Mouse (Mus musculus) adrenal gland, adult 2 months (tissue): ENCODE results near the gene Hc. TPM values are rescaled to one million over a fixed set of nuclear protein-coding genes. Genes with fewer than 3 reads are reported as not detected.
A peak's percentile ranks its signal among the peaks of the same experiment; 100 is the strongest.

ENCODE experiments used
- DNase-seq: peaks from one replicate; pipeline ENCODE4 v3.0.0; 2021
- polyA plus RNA-seq: library from polyadenylated mRNA; depleted of rRNA; stranded (reverse); fragments of >200 nt; gene quantifications from 2 replicates; pipeline ENCODE4 v1.2.3, GENCODE M21; 2012
- total RNA-seq, 2 experiments: library from RNA; stranded (reverse); gene quantifications; 2 replicates each; pipeline ENCODE4 v1.2.3; 2021

Hc gene
- total and polyA plus RNA-seq, 3 experiments, result 0.03 to 1.0 TPM; not detected in 1

- no peak for DNase-seq
These were observed 4.0 kb downstream of the Hc start for GRCm38 (mm10) chr2:35057243-35057642.

- peak; percentile 6 for DNase-seq
These were observed 12.4 kb downstream of the Hc start for GRCm38 (mm10) chr2:35048851-35049250.

GRCm38 (mm10) chr2:35044956-35045355, 16.3 kb downstream of the Hc start:
- DNase-seq, result peak; percentile 16

- DNase-seq, result no peak
These were observed 22.5 kb downstream of the Hc start for GRCm38 (mm10) chr2:35038580-35039375.

GRCm38 (mm10) chr2:35024646-35025154, 36.5 kb downstream of the Hc start:
- no peak for DNase-seq

- DNase-seq, result no peak
These were observed 39.4 kb downstream of the Hc start for GRCm38 (mm10) chr2:35021806-35022205.

GRCm38 (mm10) chr2:35015861-35016260, 45.4 kb downstream of the Hc start:
- DNase-seq, result no peak

GRCm38 (mm10) chr2:35011649-35012048, 49.6 kb downstream of the Hc start:
- no peak for DNase-seq

GRCm38 (mm10) chr2:34998956-34999355, 62.3 kb downstream of the Hc start:
- no peak for DNase-seq

- DNase-seq, result no peak
These were observed 64.7 kb downstream of the Hc start for GRCm38 (mm10) chr2:34996506-34996905.

- no peak for DNase-seq
These were observed 67.4 kb downstream of the Hc start for GRCm38 (mm10) chr2:34993696-34994356.

- peak; percentile 25 for DNase-seq
These were observed 68.2 kb downstream of the Hc start for GRCm38 (mm10) chr2:34992729-34993695.

GRCm38 (mm10) chr2:34991966-34992365, 69.3 kb downstream of the Hc start:
- peak; percentile 31 for DNase-seq

GRCm38 (mm10) chr2:34989749-34990148, 71.5 kb downstream of the Hc start:
- DNase-seq, result no peak

GRCm38 (mm10) chr2:34987595-34987994, 73.6 kb downstream of the Hc start:
- no peak for DNase-seq

- DNase-seq, result no peak
These were observed 76.4 kb downstream of the Hc start for GRCm38 (mm10) chr2:34984885-34985284.

- DNase-seq, result peak; percentile 58
These were observed 78.1 kb downstream of the Hc start for GRCm38 (mm10) chr2:34982906-34983698.

- peak; percentile 41 for DNase-seq
These were observed 79.0 kb downstream of the Hc start for GRCm38 (mm10) chr2:34982096-34982724.

- DNase-seq, result no peak
These were observed 81.7 kb downstream of the Hc start for GRCm38 (mm10) chr2:34979459-34980011.

GRCm38 (mm10) chr2:34978226-34978625, 83.0 kb downstream of the Hc start:
- no peak for DNase-seq
